Mouse (Mus musculus): ENCODE data around the gene Sele.

Sele gene

DNA sequence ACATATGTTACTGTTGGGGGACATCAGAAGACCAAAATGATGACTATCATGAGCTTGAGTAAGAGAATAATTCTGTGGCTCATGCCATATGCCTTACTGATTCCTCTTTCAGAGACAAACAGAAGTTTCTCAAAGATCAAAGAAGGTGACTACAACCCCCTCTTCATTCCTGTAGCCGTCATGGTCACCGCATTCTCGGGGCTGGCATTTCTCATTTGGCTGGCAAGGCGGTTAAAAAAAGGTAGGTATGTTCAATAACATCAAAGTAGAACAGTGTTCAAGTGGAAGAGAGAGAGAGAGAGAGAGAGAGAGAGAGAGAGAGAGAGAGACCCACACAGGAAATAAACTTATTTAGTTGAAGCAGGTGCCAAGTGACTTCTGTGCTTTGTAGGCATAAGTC lies 24.0 kb downstream of the Sele start:
- DNase-seq (ENCODE audit: low read depth, low spot score) = no peak

DNA sequence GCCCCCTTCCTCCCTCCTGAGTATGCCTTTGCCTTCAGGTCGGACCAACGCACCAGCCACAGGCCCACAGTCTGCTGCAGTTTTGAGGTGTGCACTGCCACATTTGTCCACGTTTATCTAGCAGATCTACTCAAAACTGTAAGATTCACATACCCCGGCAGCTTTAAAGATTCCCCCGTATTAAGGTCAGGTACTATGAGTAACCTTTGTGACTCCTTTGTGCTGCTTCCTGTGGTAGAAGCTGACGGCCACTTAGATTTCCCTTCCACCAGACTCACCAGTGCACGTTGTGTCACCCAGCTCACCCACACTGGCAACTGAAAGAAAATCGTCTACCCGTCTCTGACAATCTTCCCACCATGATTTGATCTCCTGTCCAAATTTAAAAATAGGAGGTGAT lies 25.1 kb downstream of the Sele start:
- no peak for DNase-seq (ENCODE audit: low read depth, low spot score)

DNA sequence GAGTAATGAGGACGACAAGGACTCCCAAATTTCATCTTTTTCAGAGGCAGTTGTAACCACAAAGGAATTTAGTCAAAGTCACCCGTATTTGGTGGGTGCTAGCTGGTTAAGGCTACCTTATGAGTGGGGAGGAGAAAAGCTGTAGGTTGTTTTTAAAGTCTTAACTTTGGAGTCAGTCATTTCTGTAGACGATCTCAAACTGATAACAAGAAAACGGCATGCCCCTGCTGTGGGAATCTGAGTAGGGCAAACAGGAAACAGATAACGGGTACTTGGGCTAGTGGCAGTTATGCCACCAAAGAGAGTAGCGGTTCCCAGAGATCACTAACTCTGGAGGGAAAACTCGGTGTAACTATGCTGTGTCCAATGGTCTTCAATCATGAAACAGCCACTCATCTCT lies 25.8 kb downstream of the Sele start:
- DNase-seq (ENCODE audit: low read depth, low spot score) = no peak

DNA sequence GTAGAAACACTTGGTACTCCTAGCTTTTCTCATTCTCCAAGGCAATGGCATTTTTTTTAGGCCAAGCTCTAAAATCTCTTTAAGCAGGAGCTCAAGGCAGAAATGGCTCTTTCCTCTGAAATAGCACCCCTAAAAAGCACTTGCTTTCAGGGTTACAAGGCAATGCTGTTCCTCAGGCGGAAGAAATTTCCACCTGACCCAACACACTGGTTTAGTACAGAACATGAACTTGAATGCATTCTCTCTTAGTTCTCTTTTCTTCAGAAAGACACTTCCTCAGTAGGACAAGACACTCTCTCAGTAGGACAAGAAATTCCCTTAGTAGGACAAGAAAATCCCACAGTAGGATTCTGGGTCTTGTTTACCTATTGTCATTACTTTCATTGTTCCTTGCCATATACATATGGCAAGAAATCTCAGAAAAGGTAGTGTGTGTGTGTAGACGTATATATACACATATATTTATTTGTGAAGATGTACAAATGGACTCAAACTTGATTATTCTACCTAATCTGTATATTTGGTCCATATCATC lies 26.6 kb downstream of the Sele start:
- DNase-seq (ENCODE audit: low read depth, low spot score) = no peak

DNA sequence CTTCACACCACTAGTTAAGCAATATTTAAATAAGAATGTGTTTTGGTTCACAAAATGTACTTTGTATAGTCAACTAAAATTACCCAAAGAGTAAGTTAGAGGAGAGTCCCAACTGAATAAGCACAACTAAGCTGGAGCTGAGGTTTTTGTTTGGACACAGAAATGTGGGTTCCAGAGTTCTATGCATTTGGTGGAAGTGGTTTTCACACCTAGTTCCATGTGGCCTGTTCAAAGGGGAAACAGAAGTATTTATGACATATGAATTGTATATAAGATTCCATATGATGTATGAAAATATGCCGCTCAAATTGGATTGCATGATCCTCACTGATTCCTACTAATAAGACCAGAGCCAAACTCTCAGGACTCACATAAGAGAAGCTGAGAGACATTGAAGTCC lies 27.4 kb downstream of the Sele start:
- no peak for DNase-seq (ENCODE audit: low read depth, low spot score)

DNA sequence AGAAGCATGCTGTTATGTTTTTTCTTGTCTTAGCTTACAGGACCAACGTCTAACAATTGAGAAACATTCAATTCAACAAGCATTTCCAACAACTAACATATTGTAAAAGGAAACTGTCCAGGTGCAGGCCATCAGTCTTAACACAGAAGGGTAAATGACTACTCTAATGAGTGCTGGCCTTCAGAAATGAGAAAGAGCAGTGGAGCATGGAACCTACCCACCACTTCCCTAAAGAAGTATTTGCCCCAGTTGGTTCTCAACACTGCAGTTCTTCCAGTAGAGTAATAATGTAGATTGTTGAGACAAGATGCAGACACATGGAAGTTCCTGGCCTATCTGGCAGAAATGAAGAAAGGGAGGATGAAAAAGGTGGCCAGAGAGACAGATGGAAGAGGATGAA lies 28.4 kb downstream of the Sele start:
- DNase-seq (ENCODE audit: low read depth, low spot score) = no peak

DNA sequence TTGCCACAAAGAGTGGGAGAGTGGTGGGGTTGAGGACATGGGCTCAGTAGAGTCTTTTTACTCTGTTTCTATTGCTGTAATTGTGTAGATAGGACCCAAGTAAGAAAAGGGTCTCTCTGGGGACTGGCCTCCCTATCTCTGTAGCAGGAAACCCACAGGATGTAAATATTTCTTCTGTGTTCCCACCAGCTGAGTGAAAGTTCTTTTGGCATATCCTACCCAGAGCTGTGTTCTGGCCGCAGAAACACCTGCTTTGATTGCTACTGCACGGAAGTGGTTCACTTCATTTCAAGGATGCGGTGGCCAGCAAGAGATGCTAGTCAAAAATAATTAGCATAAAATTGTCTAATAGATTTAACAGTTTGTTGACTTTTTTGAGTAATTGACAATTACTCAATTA lies 29.0 kb downstream of the Sele start:
- no peak for DNase-seq (ENCODE audit: low read depth, low spot score)

DNA sequence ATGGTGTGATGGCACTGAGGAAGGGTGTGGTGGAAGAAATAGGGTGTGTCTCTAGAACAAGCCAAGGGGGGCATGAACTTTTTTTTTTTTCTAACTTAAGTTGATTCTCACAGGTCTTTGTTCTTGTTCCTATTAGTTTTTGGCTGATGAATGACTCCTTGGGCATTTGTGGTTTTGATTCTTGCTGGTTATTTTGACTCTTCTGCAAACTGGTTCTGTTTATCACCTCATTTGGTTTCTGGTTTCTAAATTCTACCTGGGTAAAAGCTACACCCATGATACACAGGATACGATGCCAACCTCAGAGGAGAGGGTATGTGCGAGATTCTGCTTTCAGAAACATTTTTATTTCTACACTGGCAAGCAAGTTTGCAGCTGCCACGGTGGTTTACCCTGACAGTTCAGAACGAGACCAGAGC lies 30.3 kb downstream of the Sele start:
- no peak for DNase-seq (ENCODE audit: low read depth, low spot score)

DNA sequence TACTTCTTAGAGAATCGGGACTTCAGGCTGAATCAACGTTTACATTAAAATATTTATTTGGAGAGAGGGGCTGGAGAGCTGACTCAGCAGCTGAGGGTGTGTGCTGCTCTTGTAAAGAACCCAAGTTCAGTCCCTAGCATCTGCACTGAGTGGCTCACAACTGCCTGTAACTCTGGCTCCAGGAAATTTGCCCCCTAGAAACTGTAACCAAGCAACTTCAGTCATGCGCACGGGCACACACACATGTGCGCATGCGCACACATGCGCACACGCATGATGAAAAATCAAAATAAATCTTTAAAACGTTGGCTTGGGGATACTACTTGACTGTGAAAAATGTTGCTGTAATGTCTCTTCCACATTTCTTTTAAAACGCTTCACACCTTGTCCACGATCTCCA lies 31.1 kb downstream of the Sele start:
- DNase-seq (ENCODE audit: low read depth, low spot score) = no peak

DNA sequence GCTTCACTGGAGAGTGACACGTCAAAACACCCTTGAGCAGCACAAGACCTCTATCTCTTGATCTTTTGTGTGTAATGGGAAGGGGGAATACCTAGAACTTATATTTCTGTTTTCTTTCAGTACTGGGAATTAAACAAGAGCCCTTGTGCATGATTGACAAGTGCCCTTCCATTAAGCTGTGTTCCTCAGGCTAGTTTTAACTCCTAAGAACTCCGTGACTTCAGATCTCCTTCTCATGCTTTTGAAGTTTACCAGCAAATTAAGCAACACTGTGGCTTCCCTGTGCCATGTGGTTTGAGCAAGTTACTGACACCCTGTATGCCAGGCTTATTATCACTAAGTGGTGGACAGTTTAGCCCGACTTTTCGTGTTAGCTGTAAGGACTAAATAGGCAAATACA lies 35.0 kb downstream of the Sele start:
- no peak for DNase-seq (ENCODE audit: low read depth, low spot score)

DNA sequence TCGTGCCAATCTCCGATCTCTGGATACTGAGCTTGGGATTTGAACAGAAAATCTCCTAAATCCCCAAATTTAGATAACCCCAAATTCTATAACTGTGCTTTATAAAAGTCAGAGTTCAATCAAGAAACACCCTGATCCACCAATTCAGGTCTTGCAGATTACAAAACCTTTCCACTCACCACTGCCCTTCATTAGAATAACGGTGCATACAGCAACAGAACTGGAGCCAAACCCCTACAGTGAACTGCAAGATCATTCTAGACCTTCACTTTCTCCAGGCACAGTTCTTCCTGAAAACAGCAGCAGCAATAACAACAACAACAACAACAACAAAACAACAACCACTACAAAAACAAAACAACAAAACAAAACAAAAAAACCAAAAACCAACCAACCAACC lies 38.8 kb downstream of the Sele start:
- no peak for DNase-seq (ENCODE audit: low read depth, low spot score)

DNA sequence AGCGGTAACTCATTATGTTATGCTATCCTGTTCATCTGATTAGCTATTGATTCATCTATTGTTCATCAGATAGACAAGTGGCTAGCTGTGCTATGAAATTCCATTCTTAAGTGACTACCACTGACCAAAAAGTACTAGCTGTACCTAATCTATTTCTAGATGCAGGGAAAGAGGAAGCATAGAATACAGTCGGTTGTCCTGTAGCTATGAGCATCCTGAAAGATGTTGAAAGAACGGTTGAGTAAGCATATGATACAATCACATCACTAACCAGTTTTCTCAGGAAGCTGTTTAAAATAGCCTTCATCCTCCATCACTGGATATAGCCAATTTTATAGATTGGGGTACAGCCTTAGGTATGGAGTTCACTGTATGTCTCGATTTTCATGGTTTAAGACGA lies 39.8 kb downstream of the Sele start:
- DNase-seq (ENCODE audit: low read depth, low spot score) = no peak

DNA sequence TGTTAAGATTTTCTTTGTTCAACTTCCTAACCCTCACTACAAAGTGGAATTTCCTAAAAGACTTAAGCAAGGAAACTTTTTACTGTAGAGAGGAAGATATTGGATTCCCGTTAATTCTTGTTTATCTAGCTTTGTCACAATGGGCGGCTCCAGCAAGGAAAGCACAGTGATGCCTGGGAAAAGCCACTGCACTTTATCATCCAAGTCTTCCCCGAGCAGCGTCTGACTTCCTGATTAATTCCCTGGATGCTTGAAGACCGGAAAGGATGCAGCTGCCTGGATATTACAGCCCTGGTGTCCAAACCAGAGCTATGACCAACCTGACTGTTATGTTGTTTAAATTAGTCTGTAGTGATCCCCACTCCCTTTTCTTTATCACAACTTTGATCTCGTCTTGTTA lies 48.7 kb downstream of the Sele start:
- no peak for DNase-seq (ENCODE audit: low read depth, low spot score)

DNA sequence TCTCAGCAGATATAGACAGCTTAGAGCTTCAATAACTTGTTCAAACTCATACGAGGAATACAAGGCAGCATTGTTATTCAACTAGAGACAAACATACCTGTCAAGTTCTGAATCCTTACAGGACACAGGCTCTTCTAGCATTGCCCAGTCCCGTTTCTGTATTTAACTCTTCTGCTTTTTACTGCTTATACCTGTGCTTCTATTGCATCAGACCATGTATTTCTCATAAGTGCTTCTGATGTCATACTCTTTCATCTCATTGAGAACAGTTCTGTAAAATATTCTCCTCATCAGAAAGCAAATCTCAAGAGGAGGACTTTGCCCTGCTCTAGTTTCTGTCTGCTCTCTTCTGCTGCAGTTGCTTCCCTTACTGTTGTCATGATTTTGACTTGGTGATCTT lies 49.9 kb downstream of the Sele start:
- DNase-seq (ENCODE audit: low read depth, low spot score) = no peak

DNA sequence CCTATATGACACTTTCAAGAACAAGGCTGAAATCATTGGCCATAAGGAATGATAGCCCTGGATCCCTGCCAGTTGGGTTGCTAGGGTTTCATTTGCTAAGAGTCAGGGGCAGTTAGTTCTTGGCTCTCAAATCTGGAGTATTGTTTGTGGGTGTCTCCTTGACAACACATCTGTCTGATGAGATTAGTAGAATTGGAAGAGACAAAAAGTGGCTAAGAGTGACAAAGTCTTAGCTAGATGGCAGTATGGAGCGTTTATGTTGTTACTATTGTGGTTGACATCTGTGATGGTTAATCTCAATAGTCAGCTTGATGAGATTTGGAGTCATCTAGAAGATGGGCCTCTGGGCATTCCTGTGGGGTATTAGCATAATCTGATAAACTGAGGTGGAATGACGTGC lies 50.3 kb downstream of the Sele start:
- no peak for DNase-seq (ENCODE audit: low read depth, low spot score)
